Mouse (Mus musculus) bone marrow, adult 2 months (tissue): ENCODE measurements around the gene Cacna1e. TPM values are rescaled to one million over a fixed set of nuclear protein-coding genes. Genes with fewer than 3 reads are reported as not detected.

Source experiments
- H3K27ac ChIP-seq: fragments of 200-500 bp; 2 replicates; pipeline ENCODE4 v1.5.1; 2012; ENCODE audit warnings: low read depth, mild to moderate bottlenecking, control low read depth, inconsistent platforms, low read length; ENCODE audit not compliant: control insufficient read depth, poor library complexity, insufficient read depth
- H3K4me1 ChIP-seq: fragments of 200-500 bp; 2 replicates; pipeline ENCODE4 v1.6.1; 2011; ENCODE audit warnings: low read length; ENCODE audit not compliant: control insufficient read depth, insufficient read depth
- H3K4me3 ChIP-seq: fragments of 200-500 bp; replicated peaks from 2 replicates; pipeline ENCODE3; 2011; ENCODE audit warnings: mild to moderate bottlenecking, low read depth, low read length, control low read depth; ENCODE audit not compliant: control insufficient read depth
- CTCF ChIP-seq: fragments of 200-500 bp; IDR thresholded peaks from 2 replicates; pipeline ENCODE4 v1.5.1; 2011; ENCODE audit warnings: low read length, control low read depth; ENCODE audit not compliant: control insufficient read depth, insufficient read depth
- POLR2A ChIP-seq: fragments of 200-500 bp; IDR thresholded peaks from 2 replicates; pipeline ENCODE4 v1.6.1; 2011; ENCODE audit warnings: low read depth, mild to moderate bottlenecking, control low read depth, low read length, borderline replicate concordance; ENCODE audit not compliant: control insufficient read depth
- WGBS: fragments of 180-500 bp; shearing (Covaris S2); methylation state at CpG from one replicate; pipeline ENCODE4 v1.1.7; 2018; 5-methylcytosine and 5-hydroxymethylcytosine counted together
- polyA plus RNA-seq: library from polyadenylated mRNA; stranded (reverse); fragments of >200 nt; gene quantifications from 2 replicates; pipeline ENCODE4 v1.2.4, GENCODE M21; 2011; ENCODE audit warnings: low replicate concordance; ENCODE audit not compliant: missing spikeins, insufficient read depth, insufficient read length

Gene Cacna1e
- polyA plus RNA-seq, 1 experiment, result 13.6 TPM

DNA sequence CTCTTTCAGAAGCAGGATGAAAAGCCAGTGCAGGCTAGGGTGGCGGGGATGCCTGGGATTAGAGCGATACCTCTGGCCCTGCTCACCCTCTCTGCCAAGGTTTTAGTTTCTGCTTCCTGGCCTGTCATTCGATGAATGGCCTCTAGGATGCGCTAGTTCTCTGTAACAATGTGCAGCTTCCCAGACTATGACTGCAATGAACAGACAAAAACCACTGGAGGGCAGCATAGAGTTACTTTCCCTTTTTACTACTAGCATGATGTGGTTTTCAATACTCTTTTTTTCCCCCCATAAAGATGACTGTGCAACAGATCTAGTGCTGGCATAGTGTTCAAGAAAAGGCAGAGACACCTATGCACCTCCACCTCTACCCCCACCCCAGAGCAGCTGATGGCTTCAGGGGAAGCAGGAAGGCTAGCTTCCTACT lies 98.0 kb downstream of the Cacna1e start:
- H3K4me3 ChIP-seq, result peak overlapping the region; percentile 45
- under 1% methylated on average over 4 of the region's 4 CpGs for WGBS
- H3K27ac ChIP-seq, result no peak overlapping the region
- H3K4me1 ChIP-seq, result peaks cover 2% of the 10 kb centered on the region; the same call in 1 of the 2 replicates
- TF ChIP-seq CTCF (peak; percentile 75), POLR2A (no peak)

DNA sequence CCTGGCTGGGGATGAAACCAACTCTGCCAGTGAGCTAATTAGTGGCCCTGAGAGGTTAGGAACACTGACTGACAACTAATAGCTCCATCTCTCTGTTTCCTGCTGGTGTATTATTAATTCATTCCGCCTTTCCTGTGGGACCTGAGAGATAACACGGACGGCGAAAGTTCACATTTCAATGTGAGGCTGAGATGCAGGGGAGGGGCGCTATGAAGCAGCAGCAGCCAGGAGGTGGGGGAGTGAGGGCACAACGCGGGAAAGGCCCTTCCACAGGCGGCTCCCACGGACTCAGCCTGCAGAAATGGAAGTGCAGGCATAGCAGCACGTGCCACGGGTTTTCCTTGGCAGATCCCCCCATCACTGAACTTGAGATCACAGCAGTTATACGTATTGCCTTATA lies 99.4 kb downstream of the Cacna1e start:
- 37% methylated on average over 12 of the region's 12 CpGs for WGBS
- peaks cover 2% of the 10 kb centered on the region; the same call in 1 of the 2 replicates for H3K4me1 ChIP-seq
- H3K4me3 ChIP-seq, result no peak overlapping the region
- H3K27ac ChIP-seq, result no peak overlapping the region
- TF ChIP-seq POLR2A (no peak), CTCF (no peak)

DNA sequence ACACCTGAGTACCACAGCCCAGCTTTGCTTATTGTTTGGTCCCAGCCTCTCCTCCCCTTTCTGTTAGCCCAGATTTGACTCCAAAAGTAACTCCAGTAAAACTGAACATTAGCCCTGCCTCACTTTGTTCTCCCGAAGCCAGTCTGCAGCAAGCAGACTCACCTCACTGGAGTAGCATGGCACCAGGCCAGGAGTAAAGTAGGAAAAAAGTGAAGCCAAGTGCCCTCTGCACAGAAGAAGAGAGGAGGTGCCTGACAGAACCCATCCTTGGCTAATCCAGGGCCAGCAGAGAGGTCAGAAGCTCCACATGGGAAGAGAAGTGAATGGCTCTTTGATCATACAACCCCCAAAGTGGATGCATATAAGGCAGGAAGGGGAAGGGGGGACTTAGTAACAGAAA lies 100.8 kb downstream of the Cacna1e start:
- Histone ChIP-seq H3K4me1 (peaks cover 2% of the 10 kb centered on the region; the same call in 1 of the 2 replicates), H3K27ac (no peak overlapping the region), H3K4me3 (no peak overlapping the region)
- TF ChIP-seq POLR2A, result no peak
- TF ChIP-seq CTCF, result no peak
- 75% methylated on average over 1 of the region's 1 CpGs for WGBS

DNA sequence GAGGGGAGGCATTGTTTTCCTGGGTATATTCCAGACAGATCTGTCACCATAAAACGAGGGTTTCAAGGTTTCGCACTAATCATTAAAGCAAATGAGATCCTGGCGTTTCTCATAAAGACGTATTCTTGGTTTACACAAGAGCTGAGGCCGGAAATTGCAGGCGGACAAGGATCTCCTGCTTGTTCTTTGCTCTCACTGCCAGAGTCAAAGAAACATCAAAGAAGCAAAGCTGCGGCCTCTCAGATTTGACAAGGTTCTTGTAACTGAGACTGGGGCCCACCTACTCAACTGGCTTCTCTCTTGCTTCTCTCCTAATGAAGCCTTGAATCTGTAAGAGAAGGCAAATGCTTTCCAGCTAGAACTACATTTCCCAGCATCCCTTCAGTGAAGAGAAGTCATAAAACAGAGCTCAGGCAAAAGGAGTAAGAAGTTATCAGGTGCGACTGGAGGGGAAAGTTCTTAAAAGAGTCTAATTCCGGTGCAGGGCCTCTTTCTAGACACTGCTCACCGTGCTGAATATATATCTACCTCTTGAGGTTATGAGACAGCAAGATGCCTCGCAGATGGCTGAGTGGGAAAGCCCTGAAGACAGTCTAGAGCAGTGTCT lies 104.3 kb downstream of the Cacna1e start:
- no peak for TF ChIP-seq CTCF
- no peak for TF ChIP-seq POLR2A
- WGBS, result 73% methylated on average over 11 of the region's 11 CpGs
- peaks cover 2% of the 10 kb centered on the region; the same call in 1 of the 2 replicates for H3K4me1 ChIP-seq
- no peak overlapping the region for H3K4me3 ChIP-seq
- H3K27ac ChIP-seq, result no peak overlapping the region

DNA sequence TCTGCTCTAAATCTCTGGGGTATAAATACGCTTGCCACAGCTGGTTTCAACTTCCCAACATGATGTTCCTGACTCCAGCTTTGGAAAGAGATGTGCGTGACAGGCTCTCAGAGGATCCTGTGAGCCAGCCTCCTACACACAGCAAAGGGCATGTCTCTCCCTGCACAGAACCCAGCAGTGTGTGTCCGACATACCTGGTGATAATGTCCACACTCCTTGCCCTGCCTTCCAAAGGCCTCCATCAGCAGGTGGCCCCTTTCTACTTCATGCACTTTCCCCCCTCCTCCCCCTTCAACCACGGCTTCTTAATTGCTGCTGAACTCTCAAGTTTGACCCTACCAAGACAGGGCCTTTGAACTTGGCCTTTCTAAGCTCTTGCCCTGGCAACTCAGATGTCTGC lies 108.0 kb downstream of the Cacna1e start:
- TF ChIP-seq CTCF, result no peak
- no peak for TF ChIP-seq POLR2A
- Histone ChIP-seq H3K4me1 (peaks cover 2% of the 10 kb centered on the region; the same call in 1 of the 2 replicates), H3K4me3 (no peak overlapping the region), H3K27ac (no peak overlapping the region)
- 77% methylated on average over 4 of the region's 4 CpGs for WGBS

DNA sequence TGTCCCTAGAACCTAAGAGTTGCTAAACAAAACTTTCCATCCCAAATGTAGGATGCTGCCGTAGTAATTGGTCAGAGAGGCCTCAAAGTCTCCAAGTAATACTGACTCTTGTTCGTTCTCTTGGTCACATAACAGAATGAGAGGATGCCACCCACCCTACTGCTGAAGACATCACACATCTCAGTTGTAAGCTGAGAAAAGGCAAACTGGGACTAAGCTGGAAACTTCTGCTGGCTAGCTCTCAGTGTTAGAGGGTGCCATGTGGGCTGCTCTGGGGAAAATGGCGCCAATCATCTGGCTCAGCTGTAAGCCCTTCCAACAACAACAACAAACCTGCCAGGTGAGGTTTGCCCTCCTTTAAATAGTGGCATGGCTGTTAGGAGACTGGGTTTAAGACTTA lies 109.8 kb downstream of the Cacna1e start:
- 83% methylated on average over 3 of the region's 3 CpGs for WGBS
- TF ChIP-seq CTCF (no peak), POLR2A (no peak)
- Histone ChIP-seq H3K4me1 (peaks cover 2% of the 10 kb centered on the region; the same call in 1 of the 2 replicates), H3K4me3 (no peak overlapping the region), H3K27ac (no peak overlapping the region)

DNA sequence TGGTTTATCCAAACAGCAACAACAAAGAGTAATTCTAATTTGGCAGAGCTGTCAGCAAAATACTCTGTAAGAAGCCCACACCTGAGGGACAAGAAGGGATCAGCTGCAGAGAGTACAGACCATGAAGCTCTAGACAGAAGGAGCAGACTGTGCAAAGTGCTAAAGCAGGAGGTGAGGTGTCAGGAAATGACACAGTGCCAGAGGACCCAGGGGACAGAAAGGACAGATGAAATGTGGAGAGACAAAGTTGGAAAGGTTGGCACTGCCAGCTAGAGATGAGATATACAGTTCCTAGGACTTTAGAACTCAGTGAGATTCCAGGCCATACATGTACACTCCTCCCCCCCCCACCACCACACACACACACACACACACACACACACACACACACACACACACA lies 113.2 kb downstream of the Cacna1e start:
- H3K4me1 ChIP-seq, result peaks cover 2% of the 10 kb centered on the region; the same call in 1 of the 2 replicates
- TF ChIP-seq POLR2A, result no peak
- no peak for TF ChIP-seq CTCF
- H3K27ac ChIP-seq, result no peak overlapping the region
- H3K4me3 ChIP-seq, result no peak overlapping the region

DNA sequence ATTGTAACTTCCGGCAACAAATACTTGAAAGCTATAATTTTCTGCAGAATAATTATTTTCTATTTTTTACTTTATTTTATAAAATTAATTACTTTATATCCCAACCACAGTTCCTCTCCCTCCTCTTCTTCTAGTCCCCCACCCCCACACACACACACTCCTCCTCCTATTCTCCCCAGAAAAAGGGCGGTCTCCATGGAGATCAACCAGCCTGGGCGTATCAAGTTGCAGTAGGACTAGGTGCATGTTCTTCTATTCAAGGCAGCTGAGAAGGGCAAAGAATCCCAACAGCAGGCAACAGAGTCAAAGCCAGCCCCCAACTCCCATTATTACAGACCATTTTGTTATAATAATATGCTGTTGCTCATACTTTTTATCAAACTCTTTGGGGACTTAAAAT lies 113.8 kb downstream of the Cacna1e start:
- TF ChIP-seq POLR2A (no peak), CTCF (no peak)
- WGBS, result 86% methylated on average over 3 of the region's 3 CpGs
- Histone ChIP-seq H3K4me3 (no peak overlapping the region), H3K4me1 (no peaks in the 10 kb centered on the region), H3K27ac (no peak overlapping the region)

DNA sequence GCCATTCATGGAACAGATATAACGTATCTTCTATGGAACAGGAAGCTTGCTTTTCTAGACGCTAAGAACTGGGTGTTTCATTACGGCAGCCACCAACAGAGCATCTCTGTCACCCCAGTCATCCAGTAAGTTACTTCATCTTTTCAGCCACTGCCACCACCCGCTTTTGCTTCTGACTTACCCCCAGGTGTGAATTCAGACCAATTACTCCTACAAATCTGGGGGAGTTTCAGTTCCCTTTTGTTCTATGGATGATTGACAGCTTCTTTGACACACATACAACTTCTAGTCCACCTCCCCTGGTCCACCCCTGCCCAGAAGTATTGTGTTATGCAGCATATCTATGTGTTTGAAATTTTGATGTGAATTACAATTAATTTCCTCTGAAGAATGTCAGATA lies 121.2 kb downstream of the Cacna1e start:
- H3K27ac ChIP-seq, result no peak overlapping the region
- TF ChIP-seq POLR2A (no peak), CTCF (no peak)

More for the DNA sequence above, 121.2 kb downstream of the Cacna1e start:
- Histone ChIP-seq H3K4me1 (no peaks in the 10 kb centered on the region), H3K4me3 (no peak overlapping the region)
- WGBS, result 73% methylated on average over 4 of the region's 4 CpGs
